9 mouse cellular contexts compared by ENCODE assay signal in the genomic region with DNA sequence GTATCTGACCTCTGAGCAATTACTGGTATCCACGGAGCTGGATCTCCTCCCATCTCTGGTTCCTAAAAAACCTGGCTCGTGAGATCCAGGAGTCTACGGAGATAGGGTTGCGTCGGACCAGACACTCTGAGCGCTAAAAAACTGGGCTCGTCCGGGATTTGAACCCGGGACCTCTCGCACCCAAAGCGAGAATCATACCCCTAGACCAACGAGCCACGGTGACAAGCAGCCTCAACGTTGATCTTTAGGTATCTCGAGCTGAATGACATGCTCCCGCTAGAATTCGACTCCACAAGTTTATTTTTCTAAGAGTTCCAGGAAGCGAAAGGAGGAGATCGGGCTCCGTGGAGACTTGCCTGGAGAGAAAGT. TPM values are rescaled to one million over a fixed set of nuclear protein-coding genes. Genes with fewer than 3 reads are reported as not detected.
DNase-seq lines count a peak whose midpoint lies in the region; ATAC-seq lines count a peak whose summit lies in the region.
"Had no signal": no experiment of that assay in that cellular context is flagged by ENCODE, and none has a peak within 500 bp of the region (broad histone marks: within the 10 kb centered on the region; RNA-seq: fewer than 3 reads in every experiment).

No protein-coding gene starts in this region.

- no peaks in the 10 kb centered on the region for H3K9me3 ChIP-seq in embryonic facial prominence, embryonic 12.5 days
- H3K9me3 ChIP-seq in kidney, embryonic 16.5 days (ENCODE audit: low read length): no peaks in the 10 kb centered on the region
- no peaks in the 10 kb centered on the region for H3K9me3 ChIP-seq in liver, embryonic 13.5 days (replicated peaks)
- no peaks in the 10 kb centered on the region for H3K9me3 ChIP-seq in stomach, embryonic 15.5 days

- H3K9ac ChIP-seq in embryonic facial prominence, embryonic 12.5 days: peak overlapping the region; percentile 50; the same call in 1 of the 2 replicates
- H3K9ac ChIP-seq in kidney, embryonic 16.5 days (replicated peaks; ENCODE audit: low read length): peak overlapping the region; percentile 75
- peak overlapping the region; percentile 83 for H3K9ac ChIP-seq in liver, embryonic 13.5 days
- H3K9ac ChIP-seq in stomach, embryonic 15.5 days: peak overlapping the region; percentile 77

- peak overlapping the region; percentile 54 for H3K4me2 ChIP-seq in embryonic facial prominence, embryonic 12.5 days (replicated peaks)
- H3K4me2 ChIP-seq in kidney, embryonic 16.5 days (replicated peaks; ENCODE audit: low read depth, low read length): peak overlapping the region; percentile 49
- H3K4me2 ChIP-seq in liver, embryonic 13.5 days: peak overlapping the region; percentile 71
- H3K4me2 ChIP-seq in stomach, embryonic 15.5 days: peak overlapping the region; percentile 54

- 0 out of 2 replicates have a peak, but pooled peaks have one; percentile 4 for ATAC-seq in embryonic facial prominence, embryonic 12.5 days (ENCODE audit: insufficient number of reproducible peaks, insufficient read depth, low FRiP score, low TSS enrichment)
- peak; percentile 58 for ATAC-seq in kidney, embryonic 16.5 days (ENCODE audit: low FRiP score, low TSS enrichment)
- peak; percentile 56 for ATAC-seq in liver, embryonic 13.5 days (ENCODE audit: low read depth)
- peak; percentile 41; the same call in 1 of the 2 replicates for ATAC-seq in stomach, embryonic 15.5 days (ENCODE audit: insufficient read depth, low FRiP score, low read depth)

- peak overlapping the region; percentile 42; the same call in 1 of the 2 replicates for H3K27ac ChIP-seq in embryonic facial prominence, embryonic 12.5 days
- H3K27ac ChIP-seq in kidney, embryonic 16.5 days (ENCODE audit: low read length): peak overlapping the region; percentile 82; the same call in 1 of the 2 replicates
- H3K27ac ChIP-seq in liver, embryonic 13.5 days: peak overlapping the region; percentile 73; the same call in 1 of the 2 replicates
- peak overlapping the region; percentile 89 for H3K27ac ChIP-seq in stomach, embryonic 15.5 days

- DNase-seq in B cell, adult 2 months: peak; percentile 85
- peak; percentile 81 for DNase-seq in adrenal gland, adult 8-10 months
- DNase-seq in heart, adult 8-10 months (ENCODE audit: low spot score): peak; percentile 91
- DNase-seq in liver, embryonic 13.5 days: peak; percentile 76
- peak; percentile 91 for DNase-seq in naive thymus-derived CD4-positive, alpha-beta T cell, adult 2 months (ENCODE audit: low read depth)

- 2% methylated on average over 20 of the region's 20 CpGs for WGBS in embryonic facial prominence, embryonic 12.5 days
- 1% methylated on average over 20 of the region's 20 CpGs for WGBS in kidney, embryonic 16.5 days
- under 1% methylated on average over 20 of the region's 20 CpGs for WGBS in liver, embryonic 13.5 days (ENCODE audit: insufficient replicate concordance)
- WGBS in stomach, embryonic 15.5 days: under 1% methylated on average over 20 of the region's 20 CpGs

- H3K36me3 ChIP-seq in embryonic facial prominence, embryonic 12.5 days: no peaks in the 10 kb centered on the region
- no peaks in the 10 kb centered on the region for H3K36me3 ChIP-seq in kidney, embryonic 16.5 days (ENCODE audit: insufficient read depth, low read length)
- H3K36me3 ChIP-seq in liver, embryonic 13.5 days: no peaks in the 10 kb centered on the region
- H3K36me3 ChIP-seq in stomach, embryonic 15.5 days: no peaks in the 10 kb centered on the region

- H3K27me3 ChIP-seq in embryonic facial prominence, embryonic 12.5 days: peaks cover 10% of the 10 kb centered on the region; the same call in 1 of the 2 replicates
- H3K27me3 ChIP-seq in kidney, embryonic 16.5 days (ENCODE audit: insufficient read depth, low read length): 0 out of 2 replicates have a peak, but pooled peaks cover 2% of the 10 kb centered on the region
- H3K27me3 ChIP-seq in liver, embryonic 13.5 days: peaks cover 7% of the 10 kb centered on the region
- H3K27me3 ChIP-seq in stomach, embryonic 15.5 days (replicated peaks): no peaks in the 10 kb centered on the region

- H3K4me3 ChIP-seq in embryonic facial prominence, embryonic 12.5 days: peak overlapping the region; percentile 64
- peak overlapping the region; percentile 85 for H3K4me3 ChIP-seq in kidney, embryonic 16.5 days (ENCODE audit: low read length)
- peak overlapping the region; percentile 76 for H3K4me3 ChIP-seq in liver, embryonic 13.5 days (replicated peaks)
- peak overlapping the region; percentile 77 for H3K4me3 ChIP-seq in stomach, embryonic 15.5 days (replicated peaks)

- H3K4me1 ChIP-seq in embryonic facial prominence, embryonic 12.5 days: peaks cover 16% of the 10 kb centered on the region; the same call in 1 of the 2 replicates
- H3K4me1 ChIP-seq in kidney, embryonic 16.5 days (ENCODE audit: insufficient read depth, low read length): peaks cover 18% of the 10 kb centered on the region
- H3K4me1 ChIP-seq in liver, embryonic 13.5 days (replicated peaks): peaks cover 57% of the 10 kb centered on the region
- H3K4me1 ChIP-seq in stomach, embryonic 15.5 days: peaks cover 6% of the 10 kb centered on the region

RNA-seq across cellular contexts. Expression of a gene that starts 17.7 kb away (rescaled TPM):
- 10 to 100 TPM; 12.0 to 15.5 (median 12.9) TPM for total RNA-seq in adrenal gland, adult 8-10 months (2022)
- polyA plus RNA-seq in embryonic facial prominence, embryonic 12.5 days (2016; fragmentation: Nextera tagmentation; extraction: Ambion mirVana): 24.3 and 26.8 TPM in 2 replicates
- total RNA-seq in heart, adult 8-10 months (2022): 1 to 10 TPM; 4.9 to 6.5 (median 5.8) TPM
- 24.1 and 26.5 TPM in 2 replicates for polyA plus RNA-seq in kidney, embryonic 16.5 days (2015; fragmentation: Nextera tagmentation; extraction: Ambion mirVana)
- 5.5 and 6.5 TPM in 2 replicates for polyA plus RNA-seq in liver, embryonic 13.5 days (2015; fragmentation: Nextera tagmentation; extraction: Ambion mirVana)
- polyA plus RNA-seq in stomach, embryonic 15.5 days (2015; fragmentation: Nextera tagmentation; extraction: Ambion mirVana): 16.1 and 18.8 TPM in 2 replicates

RNA-seq across cellular contexts. Expression of a gene that starts 53.0 kb away (rescaled TPM):
- total RNA-seq in adrenal gland, adult 8-10 months (2022): 10 to 100 TPM in 3 of 4 experiments, 1 to 10 TPM in 1; 8.2 to 19.2 (median 14.6) TPM
- polyA plus RNA-seq in embryonic facial prominence, embryonic 12.5 days (2016; fragmentation: Nextera tagmentation; extraction: Ambion mirVana): 23.8 and 24.1 TPM in 2 replicates
- total RNA-seq in heart, adult 8-10 months (2022): 1 to 10 TPM; 1.9 to 5.9 (median 4.4) TPM
- 19.1 and 19.3 TPM in 2 replicates for polyA plus RNA-seq in kidney, embryonic 16.5 days (2015; fragmentation: Nextera tagmentation; extraction: Ambion mirVana)
- polyA plus RNA-seq in liver, embryonic 13.5 days (2015; fragmentation: Nextera tagmentation; extraction: Ambion mirVana): 1.2 and 1.6 TPM in 2 replicates
- 10.3 and 12.7 TPM in 2 replicates for polyA plus RNA-seq in stomach, embryonic 15.5 days (2015; fragmentation: Nextera tagmentation; extraction: Ambion mirVana)

RNA-seq across cellular contexts. Expression of a gene that starts 54.3 kb away (rescaled TPM):
- not detected for total RNA-seq in adrenal gland, adult 8-10 months (2022)
- polyA plus RNA-seq in embryonic facial prominence, embryonic 12.5 days (2016; fragmentation: Nextera tagmentation; extraction: Ambion mirVana): 0.20 and 0.67 TPM in 2 replicates
- not detected for total RNA-seq in heart, adult 8-10 months (2022)
- 0.26 TPM in 1 of 2 replicates, not detected in the other for polyA plus RNA-seq in kidney, embryonic 16.5 days (2015; fragmentation: Nextera tagmentation; extraction: Ambion mirVana)
- not detected in 2 replicates for polyA plus RNA-seq in liver, embryonic 13.5 days (2015; fragmentation: Nextera tagmentation; extraction: Ambion mirVana)
- 0.12 and 0.18 TPM in 2 replicates for polyA plus RNA-seq in stomach, embryonic 15.5 days (2015; fragmentation: Nextera tagmentation; extraction: Ambion mirVana)
- polyA plus RNA-seq: gonadal fat pad, adult 2 months had no signal

Comparison
In these comparisons a context has a peak if more than half of its experiments do, and no peak if none do; other contexts are left out.
1. Peak in every context shown above with its lines: DNase-seq, ATAC-seq, H3K4me3 ChIP-seq and H3K27ac ChIP-seq.
2. ATAC-seq: peak in every context shown above with its lines; median percentile 58 in kidney, embryonic 16.5 days; 56 in liver, embryonic 13.5 days; 41 in stomach, embryonic 15.5 days; 4 in embryonic facial prominence, embryonic 12.5 days.